Mouse (Mus musculus) brain, adult 2 months (tissue): ENCODE data around the gene Klhl5.

ENCODE experiments used
- DNase-seq: peaks from one replicate; pipeline ENCODE4 v3.0.0; 2011; ENCODE audit warnings: low read depth, low spot score

Klhl5 gene

GRCm38 (mm10) chr5:65145499-65146101 is 38.3 kb downstream of the Klhl5 start:
- DNase-seq = no peak

GRCm38 (mm10) chr5:65146749-65147148 is 39.4 kb downstream of the Klhl5 start:
- no peak for DNase-seq

- no peak for DNase-seq
These were observed 42.4 kb downstream of the Klhl5 start for GRCm38 (mm10) chr5:65149706-65150105.

- no peak for DNase-seq
These were observed 43.1 kb downstream of the Klhl5 start for GRCm38 (mm10) chr5:65150376-65150955.

- no peak for DNase-seq
These were observed 43.9 kb downstream of the Klhl5 start for GRCm38 (mm10) chr5:65151276-65151675.

- no peak for DNase-seq
These were observed 44.4 kb downstream of the Klhl5 start for GRCm38 (mm10) chr5:65151767-65152166.

GRCm38 (mm10) chr5:65154287-65154686 is 46.9 kb downstream of the Klhl5 start:
- no peak for DNase-seq

GRCm38 (mm10) chr5:65156853-65157252 is 49.5 kb downstream of the Klhl5 start:
- DNase-seq = no peak

GRCm38 (mm10) chr5:65157412-65158381 is 50.4 kb downstream of the Klhl5 start:
- DNase-seq = no peak

GRCm38 (mm10) chr5:65158696-65159305 is 51.5 kb downstream of the Klhl5 start:
- DNase-seq = peak; percentile 72

GRCm38 (mm10) chr5:65163001-65163400 is 55.7 kb downstream of the Klhl5 start:
- no peak for DNase-seq

GRCm38 (mm10) chr5:65163489-65164092 is 56.3 kb downstream of the Klhl5 start:
- DNase-seq = no peak

- DNase-seq = no peak
These were observed 62.9 kb downstream of the Klhl5 start for GRCm38 (mm10) chr5:65170206-65170605.

GRCm38 (mm10) chr5:65175035-65175917 is 67.9 kb downstream of the Klhl5 start:
- peak; percentile 95 for DNase-seq

- no peak for DNase-seq
These were observed 68.7 kb downstream of the Klhl5 start for GRCm38 (mm10) chr5:65175918-65176484.

GRCm38 (mm10) chr5:65177026-65177514 is 69.7 kb downstream of the Klhl5 start:
- DNase-seq = no peak

GRCm38 (mm10) chr5:65178477-65178876 is 71.1 kb downstream of the Klhl5 start:
- DNase-seq = peak; percentile 54

- DNase-seq = no peak
These were observed 73.9 kb downstream of the Klhl5 start for GRCm38 (mm10) chr5:65181160-65181793.

GRCm38 (mm10) chr5:65181794-65182169 is 74.4 kb downstream of the Klhl5 start:
- no peak for DNase-seq

- DNase-seq = no peak
These were observed 74.9 kb downstream of the Klhl5 start for GRCm38 (mm10) chr5:65182268-65182667.
